Mouse (Mus musculus) large intestine, adult 2 months (tissue): ENCODE measurements around the gene Wdr90. TPM values are rescaled to one million over a fixed set of nuclear protein-coding genes. Genes with fewer than 3 reads are reported as not detected.

ENCODE experiments used
- DNase-seq: peaks from one replicate; pipeline ENCODE4 v3.0.0-alpha.2; 2012; ENCODE audit warnings: low read depth, low spot score
- WGBS: fragments of 180-500 bp; shearing (Covaris S2); methylation state at CpG from one replicate; pipeline ENCODE4 v1.1.7; 2018; 5-methylcytosine and 5-hydroxymethylcytosine counted together
- polyA plus RNA-seq: library from polyadenylated mRNA; depleted of rRNA; stranded (reverse); fragments of >200 nt; gene quantifications from 2 replicates; pipeline ENCODE4 v1.2.3, GENCODE M21; 2012

Gene Wdr90
- polyA plus RNA-seq, 1 experiment = 18.6 TPM

GRCm38 (mm10) chr17:25861704-25862612, 657 bp upstream of the Wdr90 start:
- 7% methylated on average over 6 of the region's 6 CpGs for WGBS
- no peak for DNase-seq

- WGBS = 82% methylated on average over 6 of the region's 6 CpGs
- no peak for DNase-seq
Measured at GRCm38 (mm10) chr17:25860229-25860628, 1.1 kb downstream of the Wdr90 start.

- WGBS = 2% methylated on average over 21 of the region's 21 CpGs
- peak; percentile 91 for DNase-seq
Measured at GRCm38 (mm10) chr17:25844396-25844901, 16.9 kb downstream of the Wdr90 start, which contains the start of gene Rhot2. Rhot2 (minus strand) TSS chr17:25844851.

- DNase-seq = no peak
- WGBS = under 1% methylated on average over 37 of the region's 38 CpGs
Measured at GRCm38 (mm10) chr17:25843636-25844395, 17.5 kb downstream of the Wdr90 start.

- DNase-seq = no peak
- 65% methylated on average over 4 of the region's 4 CpGs for WGBS
Measured at GRCm38 (mm10) chr17:25843122-25843521, 18.2 kb downstream of the Wdr90 start.

- WGBS = 81% methylated on average over 3 of the region's 3 CpGs
- DNase-seq = no peak
Measured at GRCm38 (mm10) chr17:25842509-25842908, 18.8 kb downstream of the Wdr90 start.

- WGBS = 89% methylated on average over 22 of the region's 22 CpGs
- no peak for DNase-seq
Measured at GRCm38 (mm10) chr17:25841117-25841880, 20.0 kb downstream of the Wdr90 start, which contains the start of gene Gm20683. Gm20683 (minus strand) TSS chr17:25841763.

GRCm38 (mm10) chr17:25840519-25840918, 20.8 kb downstream of the Wdr90 start:
- DNase-seq = no peak
- 95% methylated on average over 6 of the region's 6 CpGs for WGBS

GRCm38 (mm10) chr17:25839455-25840235, 21.7 kb downstream of the Wdr90 start:
- 56% methylated on average over 14 of the region's 14 CpGs for WGBS
- DNase-seq = no peak

GRCm38 (mm10) chr17:25838904-25839303, 22.4 kb downstream of the Wdr90 start:
- 76% methylated on average over 4 of the region's 4 CpGs for WGBS

GRCm38 (mm10) chr17:25837533-25837932, 23.8 kb downstream of the Wdr90 start:
- WGBS = 61% methylated on average over 3 of the region's 3 CpGs
- DNase-seq = no peak

More at GRCm38 (mm10) chr17:25838904-25839303, 22.4 kb downstream of the Wdr90 start:
- DNase-seq = no peak

GRCm38 (mm10) chr17:25837076-25837410, 24.3 kb downstream of the Wdr90 start, which contains the start of gene Rhbdl1:
Rhbdl1 (minus strand) TSS chr17:25837295.
- WGBS = 6% methylated on average over 29 of the region's 29 CpGs
- no peak for DNase-seq

GRCm38 (mm10) chr17:25836397-25837075, 24.8 kb downstream of the Wdr90 start:
- 25% methylated on average over 23 of the region's 23 CpGs for WGBS
- DNase-seq = no peak

GRCm38 (mm10) chr17:25835816-25836215, 25.5 kb downstream of the Wdr90 start:
- no peak for DNase-seq
- 91% methylated on average over 16 of the region's 16 CpGs for WGBS

- DNase-seq = no peak
- 93% methylated on average over 7 of the region's 7 CpGs for WGBS
Measured at GRCm38 (mm10) chr17:25835301-25835700, 26.0 kb downstream of the Wdr90 start.

- DNase-seq = no peak
- 52% methylated on average over 12 of the region's 12 CpGs for WGBS
Measured at GRCm38 (mm10) chr17:25834595-25835222, 26.6 kb downstream of the Wdr90 start.

- DNase-seq = no peak
- WGBS = 11% methylated on average over 6 of the region's 6 CpGs
Measured at GRCm38 (mm10) chr17:25833961-25834594, 27.2 kb downstream of the Wdr90 start.
